Mouse (Mus musculus) fibroblast of lung, adult 2 months (primary cell): Measurements from ENCODE around the gene Foxp1.

Experiments used
- DNase-seq: peaks from one replicate; pipeline ENCODE4 v3.0.0-alpha.2; 2011; ENCODE audit warnings: low read depth

Gene Foxp1

GRCm38 (mm10) chr6:99484197-99484725, 38.3 kb downstream of the Foxp1 start:
- DNase-seq: peak; percentile 57

- no peak for DNase-seq
Observed at GRCm38 (mm10) chr6:99483556-99483955, 39.0 kb downstream of the Foxp1 start.

- no peak for DNase-seq
Observed at GRCm38 (mm10) chr6:99481568-99481967, 41.0 kb downstream of the Foxp1 start.

GRCm38 (mm10) chr6:99478873-99479650, 43.5 kb downstream of the Foxp1 start:
- DNase-seq: no peak

GRCm38 (mm10) chr6:99475040-99475439, 47.5 kb downstream of the Foxp1 start:
- no peak for DNase-seq

- no peak for DNase-seq
Observed at GRCm38 (mm10) chr6:99470906-99471305, 51.6 kb downstream of the Foxp1 start.

GRCm38 (mm10) chr6:99469134-99469834, 53.2 kb downstream of the Foxp1 start:
- DNase-seq: no peak

- no peak for DNase-seq
Observed at GRCm38 (mm10) chr6:99467831-99468230, 54.7 kb downstream of the Foxp1 start.

- no peak for DNase-seq
Observed at GRCm38 (mm10) chr6:99467109-99467508, 55.4 kb downstream of the Foxp1 start.

GRCm38 (mm10) chr6:99466354-99466753, 56.2 kb downstream of the Foxp1 start:
- DNase-seq: no peak

GRCm38 (mm10) chr6:99464449-99464848, 58.1 kb downstream of the Foxp1 start:
- DNase-seq: no peak

- DNase-seq: no peak
Observed at GRCm38 (mm10) chr6:99463906-99464305, 58.6 kb downstream of the Foxp1 start.

- no peak for DNase-seq
Observed at GRCm38 (mm10) chr6:99458775-99459174, 63.7 kb downstream of the Foxp1 start.

- no peak for DNase-seq
Observed at GRCm38 (mm10) chr6:99453763-99454520, 68.6 kb downstream of the Foxp1 start.

GRCm38 (mm10) chr6:99452638-99453185, 69.8 kb downstream of the Foxp1 start:
- no peak for DNase-seq

GRCm38 (mm10) chr6:99451479-99451878, 71.0 kb downstream of the Foxp1 start:
- DNase-seq: no peak

GRCm38 (mm10) chr6:99447447-99447846, 75.1 kb downstream of the Foxp1 start:
- DNase-seq: no peak

GRCm38 (mm10) chr6:99446801-99447415, 75.6 kb downstream of the Foxp1 start:
- peak; percentile 79 for DNase-seq

- peak; percentile 81 for DNase-seq
Observed at GRCm38 (mm10) chr6:99443460-99443859, 79.1 kb downstream of the Foxp1 start.

GRCm38 (mm10) chr6:99441100-99441499, 81.4 kb downstream of the Foxp1 start:
- no peak for DNase-seq

GRCm38 (mm10) chr6:99440606-99441005, 81.9 kb downstream of the Foxp1 start:
- DNase-seq: no peak
